Mouse (Mus musculus) MEL (cell line): ENCODE results near the gene Tex26.

Source experiments
- EP300 ChIP-seq, 2 experiments: IDR thresholded peaks; 2 replicates each; pipeline ENCODE4 v1.6.1; 2011; ENCODE audit warnings: improper control_type of control experiment in 2 of 2, low read length in 2 of 2, low read depth in 1 of 2, mild to moderate bottlenecking in 1 of 2
- MAX ChIP-seq: IDR thresholded peaks from 2 replicates; pipeline ENCODE4 v1.6.1; 2011; ENCODE audit warnings: low read length, improper control_type of control experiment
- NRF1 ChIP-seq: IDR thresholded peaks from 2 replicates; pipeline ENCODE4 v1.6.1; 2014; ENCODE audit warnings: low read depth, mild to moderate bottlenecking, inconsistent platforms, low read length, improper control_type of control experiment, moderate library complexity; ENCODE audit not compliant: poor library complexity, insufficient read depth, severe bottlenecking
- TAL1 ChIP-seq: IDR thresholded peaks from 2 replicates; pipeline ENCODE4 v1.6.1; 2012; ENCODE audit warnings: mild to moderate bottlenecking, inconsistent platforms, low read length, moderate library complexity, mixed read lengths
- USF1 ChIP-seq: IDR thresholded peaks from 2 replicates; pipeline ENCODE4 v1.6.1; 2014; ENCODE audit warnings: low read depth, mild to moderate bottlenecking, inconsistent platforms, low read length, improper control_type of control experiment, moderate library complexity
- ZMIZ1 ChIP-seq: IDR thresholded peaks from 2 replicates; pipeline ENCODE4 v1.6.1; 2012; ENCODE audit warnings: low read depth, mild to moderate bottlenecking, inconsistent platforms, low read length, improper control_type of control experiment, moderate library complexity

GRCm38 (mm10) chr5:149447733-149448132 is 8.3 kb downstream of the Tex26 start:
- TF ChIP-seq USF1, result no peak
- TF ChIP-seq MAX, result no peak
- no peak for TF ChIP-seq EP300 (IDR thresholded peaks at IDR 0.05; ENCODE audit: low read depth in 1 of 2, low read length in 2 of 2)
- no peak for TF ChIP-seq TAL1
- TF ChIP-seq NRF1, result no peak
- TF ChIP-seq ZMIZ1, result no peak
